Mouse (Mus musculus) spleen, adult 2 months (tissue): ENCODE data around the gene Noxa1.

ENCODE experiments used
- CTCF ChIP-seq: fragments of 200-500 bp; IDR thresholded peaks from 2 replicates; pipeline ENCODE4 v1.5.1; 2011; ENCODE audit warnings: mild to moderate bottlenecking, inconsistent platforms; ENCODE audit not compliant: insufficient read depth, insufficient read length, insufficient replicate concordance; ENCODE audit errors: extremely low read depth
- POLR2A ChIP-seq: fragments of 200-500 bp; IDR thresholded peaks from 2 replicates; pipeline ENCODE4 v1.6.1; 2011; ENCODE audit warnings: low read depth, low read length, inconsistent platforms

GRCm38 (mm10) chr2:25123527-25123926 lies 28.6 kb upstream of the Noxa1 start:
- no peak for TF ChIP-seq POLR2A
- TF ChIP-seq CTCF: no peak
